Comparison of ENCODE assay signal across 25 mouse cellular contexts in the genomic region with DNA sequence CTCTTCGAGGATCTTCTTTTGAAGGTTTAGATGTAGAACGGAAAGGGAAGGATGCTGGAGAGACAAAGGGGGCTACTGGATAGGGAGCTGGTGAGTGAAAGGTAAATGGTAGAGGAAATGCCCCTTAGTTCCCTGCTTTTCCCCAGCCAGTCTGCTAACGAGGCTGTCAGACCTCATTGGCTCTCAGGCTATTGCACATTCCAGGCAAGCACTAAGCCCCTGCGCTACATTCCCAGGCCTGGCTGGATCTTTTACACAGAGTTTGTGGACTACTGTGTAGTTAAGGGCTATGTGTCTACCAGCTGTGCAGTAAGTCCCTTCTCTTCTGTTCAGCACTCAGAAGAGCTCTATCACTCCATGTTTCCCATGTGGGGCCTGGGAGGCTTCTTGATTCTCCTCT.
DNase-seq lines count a peak whose midpoint lies in the region; ATAC-seq and TF ChIP-seq lines count a peak whose summit lies in the region.
"Had no signal": no experiment of that assay in that cellular context is flagged by ENCODE, and none has a peak within 500 bp of the region (broad histone marks: within the 10 kb centered on the region; RNA-seq: fewer than 3 reads in every experiment).

No protein-coding gene starts in this region.

- H3K4me2 ChIP-seq in heart, embryonic 11.5 days = no peak overlapping the region
- no peak overlapping the region for H3K4me2 ChIP-seq in embryonic facial prominence, embryonic 14.5 days (ENCODE audit: low read depth, low read length)

- H3K27me3 ChIP-seq in heart, embryonic 11.5 days (ENCODE audit: control insufficient read depth, insufficient read depth, low read length) = no peaks in the 10 kb centered on the region
- no peaks in the 10 kb centered on the region for H3K27me3 ChIP-seq in MEL (ENCODE audit: control insufficient read depth in 1 of 2, insufficient read depth in 2 of 2, low read length in 2 of 2)
- H3K27me3 ChIP-seq in embryonic facial prominence, embryonic 14.5 days (replicated peaks; ENCODE audit: control insufficient read depth, insufficient read depth, low read length) = no peaks in the 10 kb centered on the region

- no peak for TF ChIP-seq CTCF in MEL (IDR thresholded peaks at IDR 0.05 in 2 of 3, conservative IDR thresholded peaks at IDR 0.05 in 1 of 3; ENCODE audit: control insufficient read depth in 1 of 3, insufficient read depth in 1 of 3, low read depth in 2 of 3, low read length in 3 of 3, poor library complexity in 1 of 3, severe bottlenecking in 1 of 3)

- H3K27ac ChIP-seq in heart, embryonic 11.5 days (ENCODE audit: low read depth, low read length) = peak overlapping the region; percentile 73; the same call in 1 of the 2 replicates
- H3K27ac ChIP-seq in MEL (ENCODE audit: control insufficient read depth, low read depth, low read length) = peak overlapping the region; percentile 100
- no peak overlapping the region for H3K27ac ChIP-seq in embryonic facial prominence, embryonic 14.5 days (replicated peaks; ENCODE audit: low read depth, low read length)
- H3K27ac ChIP-seq: forebrain, embryonic 10.5 days; heart, adult 2 months; hindbrain, postnatal 0 days; macrophage; midbrain, embryonic 10.5 days had no signal

- peaks cover 6% of the 10 kb centered on the region; the same call in 1 of the 2 replicates for H3K79me2 ChIP-seq in MEL (ENCODE audit: control insufficient read depth, insufficient read depth, low read length, poor library complexity)

- TF ChIP-seq RAD21 in MEL (IDR thresholded peaks at IDR 0.05; ENCODE audit: low read depth, low read length) = no peak

- H3K4me1 ChIP-seq in heart, embryonic 11.5 days (ENCODE audit: control insufficient read depth, insufficient read depth, low read length) = peaks cover 8% of the 10 kb centered on the region; the same call in 1 of the 2 replicates
- H3K4me1 ChIP-seq in MEL (ENCODE audit: control insufficient read depth in 1 of 2, insufficient read depth in 2 of 2, low read length in 2 of 2) = peaks cover 35 to 65% of the 10 kb centered on the region in 2 experiments
- no peaks in the 10 kb centered on the region for H3K4me1 ChIP-seq in embryonic facial prominence, embryonic 14.5 days (ENCODE audit: control insufficient read depth, insufficient read depth, low read length)

- no peaks in the 10 kb centered on the region for H3K9me3 ChIP-seq in heart, embryonic 11.5 days (replicated peaks; ENCODE audit: control insufficient read depth, low read length)
- no peaks in the 10 kb centered on the region for H3K9me3 ChIP-seq in MEL (replicated peaks; ENCODE audit: insufficient read depth, low read length)
- H3K9me3 ChIP-seq in embryonic facial prominence, embryonic 14.5 days (ENCODE audit: control insufficient read depth, low read length) = no peaks in the 10 kb centered on the region
- H3K9me3 ChIP-seq: midbrain, embryonic 10.5 days had no signal

- no peak for TF ChIP-seq POLR2A in MEL (IDR thresholded peaks at IDR 0.05; ENCODE audit: control insufficient read depth in 1 of 2, insufficient read depth in 1 of 2, low read depth in 1 of 2, low read length in 2 of 2, poor library complexity in 1 of 2)

- ATAC-seq in heart, embryonic 11.5 days (replicated peaks; ENCODE audit: insufficient number of reproducible peaks, low FRiP score, low TSS enrichment) = no peak
- ATAC-seq in embryonic facial prominence, embryonic 14.5 days (ENCODE audit: low read depth) = peak; percentile 48; the same call in 1 of the 2 replicates
- ATAC-seq: activated CD4-positive, CD25-positive, alpha-beta regulatory T cell, adult 4 months; forebrain, postnatal 0 days; hindbrain, postnatal 0 days; lung, postnatal 0 days had no signal

- H3K9ac ChIP-seq in heart, embryonic 11.5 days (ENCODE audit: low read depth, low read length) = no peak overlapping the region
- H3K9ac ChIP-seq in MEL (ENCODE audit: control insufficient read depth, low read depth, low read length, poor library complexity, severe bottlenecking) = peak overlapping the region; percentile 63
- no peak overlapping the region for H3K9ac ChIP-seq in embryonic facial prominence, embryonic 14.5 days (ENCODE audit: low read depth, low read length)
- H3K9ac ChIP-seq: forebrain, postnatal 0 days had no signal

- no peak for DNase-seq in heart, adult 9 months (ENCODE audit: low spot score in 2 of 2)
- DNase-seq in MEL (ENCODE audit: low read depth, low spot score) = no peak
- DNase-seq in embryonic facial prominence, embryonic 14.5 days (ENCODE audit: low spot score) = peak; percentile 55
- peak; percentile 76 for DNase-seq in retina, embryonic 14.5 days (ENCODE audit: low spot score)
- no peak for DNase-seq in ovary, postnatal 36 days (ENCODE audit: low spot score)
- DNase-seq in left cerebral cortex, adult 18-20 months (ENCODE audit: low spot score in 2 of 2) = no peak
- DNase-seq: adrenal gland, adult 8-10 months; cerebellum, adult 11-12 months; cerebellum, postnatal 10 days; forebrain, postnatal 0 days; gastrocnemius, postnatal 36 days; heart, adult 2 months; heart, postnatal 14 days; kidney, adult 9 months; kidney, postnatal 14 days; layer of hippocampus, postnatal 36 days; right cerebral cortex, postnatal 14 days; spleen, adult 18-20 months had no signal

- 34% methylated on average over 4 of the region's 4 CpGs for WGBS in heart, embryonic 11.5 days (ENCODE audit: insufficient replicate concordance)
- WGBS in embryonic facial prominence, embryonic 14.5 days = 39% methylated on average over 4 of the region's 4 CpGs

- H3K36me3 ChIP-seq in heart, embryonic 11.5 days (ENCODE audit: control insufficient read depth, insufficient read depth, low read length) = no peaks in the 10 kb centered on the region
- H3K36me3 ChIP-seq in MEL (ENCODE audit: control insufficient read depth in 1 of 2, insufficient read depth in 2 of 2, low read length in 2 of 2) = peaks cover 0 to 65% of the 10 kb centered on the region in 2 experiments; a peak in 2 of 4 replicates
- no peaks in the 10 kb centered on the region for H3K36me3 ChIP-seq in embryonic facial prominence, embryonic 14.5 days (ENCODE audit: control insufficient read depth, insufficient read depth, low read length)
- H3K36me3 ChIP-seq: forebrain, embryonic 10.5 days; midbrain, embryonic 10.5 days had no signal

- H3K4me3 ChIP-seq in heart, embryonic 11.5 days (ENCODE audit: low read depth, low read length) = no peak overlapping the region
- peak overlapping the region in 1 of 2 experiments; percentile 7; a peak in 2 of 4 replicates for H3K4me3 ChIP-seq in MEL (ENCODE audit: control insufficient read depth in 1 of 2, insufficient read depth in 1 of 2, low read depth in 2 of 2, low read length in 2 of 2)
- no peak overlapping the region for H3K4me3 ChIP-seq in embryonic facial prominence, embryonic 14.5 days (ENCODE audit: low read depth, low read length)
- H3K4me3 ChIP-seq: forebrain, embryonic 10.5 days; heart, adult 2 months; midbrain, embryonic 10.5 days had no signal

- TF ChIP-seq EP300 in MEL (IDR thresholded peaks at IDR 0.05; ENCODE audit: low read depth in 1 of 2, low read length in 2 of 2) = no peak

TF ChIP-seq in MEL, 35 proteins besides CTCF, POLR2A, EP300 and RAD21:
- no peak for TF ChIP-seq GATA1 (IDR thresholded peaks at IDR 0.05; ENCODE audit: low read depth, low read length)
- no peak for TF ChIP-seq MEF2A (IDR thresholded peaks at IDR 0.05; ENCODE audit: extremely low read depth, insufficient replicate concordance, low read depth, low read length, poor library complexity, severe bottlenecking)
- TF ChIP-seq ZMIZ1 (IDR thresholded peaks at IDR 0.05; ENCODE audit: low read depth, low read length) = peak; percentile 4; the same call in 1 of the 2 replicates
- TF ChIP-seq HCFC1 (IDR thresholded peaks at IDR 0.05; ENCODE audit: low read depth, low read length) = no peak
- TF ChIP-seq BHLHE40 (IDR thresholded peaks at IDR 0.05; ENCODE audit: borderline replicate concordance, low read depth, low read length) = no peak
- no peak for TF ChIP-seq NELFE (IDR thresholded peaks at IDR 0.05; ENCODE audit: low read depth, low read length)

Comparison
In these comparisons a context has a peak if more than half of its experiments do, and no peak if none do; other contexts are left out.
1. DNase-seq: peak in embryonic facial prominence, embryonic 14.5 days (single experiment) and retina, embryonic 14.5 days (single experiment); none in heart, adult 9 months (0 of 2), MEL (single experiment), ovary, postnatal 36 days (single experiment) and left cerebral cortex, adult 18-20 months (0 of 2).